Mouse (Mus musculus): ENCODE data around the gene Kalrn. TPM values are rescaled to one million over a fixed set of nuclear protein-coding genes. Genes with fewer than 3 reads are reported as not detected.

The Kalrn gene
- polyA plus RNA-seq, 1 experiment from 2014 or later = 2.8 TPM

DNA sequence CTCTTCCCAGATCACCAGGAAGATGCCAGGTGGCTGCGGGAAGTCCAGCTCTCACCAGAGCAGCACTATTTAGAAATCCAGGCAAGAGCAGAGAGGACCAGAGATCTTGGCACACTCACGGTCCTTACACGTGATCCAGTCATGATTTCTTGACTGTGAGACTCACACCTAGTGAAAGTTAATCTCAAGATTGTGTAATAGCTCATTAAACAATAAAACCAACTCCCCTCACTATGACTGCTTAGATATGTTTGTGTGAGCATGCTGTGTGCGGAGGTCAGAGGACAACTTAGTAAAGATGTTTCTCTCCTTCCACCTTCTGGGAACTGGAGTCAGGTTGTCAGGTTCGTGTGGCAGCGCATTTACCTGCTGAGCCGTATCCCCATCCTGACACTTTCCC lies 453.5 kb downstream of the Kalrn start:
- no peak for DNase-seq (ENCODE audit: low spot score)

DNA sequence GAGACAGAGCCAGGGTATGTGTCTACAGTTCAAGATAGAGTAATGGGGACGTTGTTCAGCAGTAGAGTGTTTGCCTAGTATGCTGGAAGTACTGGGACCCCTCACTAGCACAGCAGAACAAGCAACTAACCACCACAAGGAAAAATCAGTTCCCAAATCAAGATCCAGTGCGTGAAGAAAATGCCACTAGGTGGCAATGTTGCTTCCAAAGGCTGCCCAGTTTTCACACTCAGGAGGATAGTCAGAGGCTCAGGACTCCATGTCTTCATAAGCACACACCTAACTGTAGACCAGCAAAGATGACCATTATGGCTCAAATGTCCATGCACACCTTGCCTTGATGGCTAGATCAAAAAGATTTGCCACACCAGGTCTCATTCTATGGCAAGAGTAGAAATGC lies 454.0 kb downstream of the Kalrn start:
- peak; percentile 36 for DNase-seq (ENCODE audit: low spot score)

DNA sequence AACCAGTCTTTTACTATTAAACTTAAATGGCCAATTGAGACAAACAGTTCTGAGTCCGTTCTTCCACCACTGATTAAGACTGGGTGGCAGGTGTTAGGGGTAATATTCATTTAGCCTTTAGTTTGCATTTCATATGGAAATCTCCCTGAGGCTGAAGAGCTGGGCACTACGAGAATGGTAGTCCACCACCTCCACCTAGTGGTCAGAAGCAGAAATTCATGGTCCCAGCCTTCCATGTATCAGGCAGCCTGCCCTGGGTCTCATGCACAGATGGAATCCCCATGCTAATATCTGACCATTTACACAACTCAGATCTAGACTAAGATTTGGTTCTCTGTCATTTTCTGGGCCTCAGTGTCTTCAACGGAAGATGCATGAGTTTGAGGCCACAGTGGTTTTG lies 458.7 kb downstream of the Kalrn start:
- peak; percentile 70 for DNase-seq (ENCODE audit: low spot score)

DNA sequence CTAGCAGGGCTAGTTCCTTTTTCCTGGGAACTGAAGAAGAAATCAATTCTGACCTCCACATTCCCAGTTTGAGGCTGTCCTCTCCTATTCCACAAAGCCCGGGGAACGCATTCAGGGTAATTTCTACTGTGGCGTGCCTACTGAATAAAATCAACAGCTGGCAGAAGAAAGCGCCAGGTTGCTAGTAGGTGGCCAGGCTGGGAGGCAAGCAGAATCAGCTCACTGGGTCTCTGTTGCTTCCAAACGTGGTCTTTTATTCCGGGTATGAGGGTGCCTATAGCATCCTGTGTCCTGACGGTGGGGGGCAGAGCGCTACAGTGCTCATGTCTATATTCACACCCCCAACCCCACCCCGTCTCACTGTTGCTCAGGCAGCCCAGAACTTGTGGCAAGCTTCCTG lies 460.2 kb downstream of the Kalrn start:
- no peak for DNase-seq (ENCODE audit: low spot score)

DNA sequence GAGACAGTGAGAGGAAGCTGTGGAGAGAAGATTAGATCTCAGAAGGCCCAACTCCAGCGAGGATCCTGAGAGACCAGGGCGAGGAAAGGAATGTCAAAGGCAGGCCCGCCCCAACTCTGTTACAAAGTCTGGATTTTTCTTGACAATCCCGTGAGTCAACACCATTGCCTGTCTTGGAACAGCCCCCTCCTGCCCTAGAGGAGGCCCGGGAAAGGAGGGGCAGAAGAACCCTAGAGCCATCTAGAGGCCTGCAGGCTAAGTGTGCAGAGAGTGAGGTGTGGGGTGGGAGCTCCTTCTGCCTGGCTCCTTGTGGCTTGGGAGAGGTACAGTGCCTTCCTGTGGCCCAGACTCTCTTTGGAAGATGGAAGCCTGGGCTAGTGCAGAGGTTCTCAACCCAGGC lies 460.8 kb downstream of the Kalrn start:
- no peak for DNase-seq (ENCODE audit: low spot score)

DNA sequence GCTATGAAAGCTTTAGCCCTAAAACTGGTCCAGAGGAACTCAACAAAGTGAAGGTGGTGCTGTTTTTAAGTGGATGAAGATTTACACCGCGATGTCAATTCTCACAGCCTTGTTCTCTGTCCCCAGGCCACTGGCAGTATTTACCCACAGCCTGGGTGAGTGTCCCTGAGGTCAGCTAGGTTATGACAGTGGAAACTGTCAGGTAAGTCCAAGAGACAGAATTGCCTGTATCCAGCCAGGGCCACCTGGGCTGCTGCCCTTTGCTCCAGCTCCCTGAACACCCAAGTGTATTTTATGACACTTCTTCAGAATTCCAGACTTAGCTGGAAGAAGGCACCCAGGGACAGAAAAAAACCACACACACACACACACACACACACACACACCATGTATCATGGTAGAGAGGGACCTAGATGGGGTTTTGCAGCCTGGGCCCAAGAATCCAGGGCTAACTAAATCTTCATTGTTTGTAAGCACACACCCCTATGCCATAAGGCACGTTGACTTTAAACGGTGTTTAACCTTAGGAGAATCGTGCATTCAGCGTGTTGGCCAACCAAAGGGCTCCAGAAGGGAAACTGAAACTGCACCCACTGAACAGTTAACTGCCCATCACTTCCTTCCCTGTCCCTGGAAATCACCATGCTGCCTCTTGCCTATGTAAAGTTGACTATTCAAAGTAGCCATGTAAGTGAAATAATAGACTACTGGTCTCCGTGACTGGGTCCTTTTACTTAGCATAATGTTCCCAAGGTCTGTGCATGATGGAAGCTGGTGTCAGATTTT lies 462.3 kb downstream of the Kalrn start:
- DNase-seq (ENCODE audit: low spot score) = no peak

DNA sequence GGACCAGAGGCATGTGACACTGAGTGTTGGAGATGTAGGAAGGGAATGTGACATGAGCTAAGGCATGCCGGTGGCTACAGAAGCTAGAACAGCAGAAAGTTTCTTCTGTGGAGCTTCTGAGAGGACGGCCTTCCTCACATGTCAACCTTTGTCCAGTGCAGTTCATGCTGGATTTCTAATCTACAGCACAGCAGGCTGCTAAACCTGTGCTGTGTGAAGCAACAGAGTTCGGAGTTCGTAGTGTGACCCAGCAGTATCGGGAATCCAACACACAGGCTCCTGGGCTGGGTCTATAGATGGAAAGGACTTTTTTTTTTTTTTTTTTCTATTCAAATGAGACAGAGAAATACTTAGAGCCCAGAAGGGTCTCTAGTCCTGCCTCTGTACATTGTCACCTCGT lies 468.9 kb downstream of the Kalrn start:
- DNase-seq (ENCODE audit: low spot score) = no peak

DNA sequence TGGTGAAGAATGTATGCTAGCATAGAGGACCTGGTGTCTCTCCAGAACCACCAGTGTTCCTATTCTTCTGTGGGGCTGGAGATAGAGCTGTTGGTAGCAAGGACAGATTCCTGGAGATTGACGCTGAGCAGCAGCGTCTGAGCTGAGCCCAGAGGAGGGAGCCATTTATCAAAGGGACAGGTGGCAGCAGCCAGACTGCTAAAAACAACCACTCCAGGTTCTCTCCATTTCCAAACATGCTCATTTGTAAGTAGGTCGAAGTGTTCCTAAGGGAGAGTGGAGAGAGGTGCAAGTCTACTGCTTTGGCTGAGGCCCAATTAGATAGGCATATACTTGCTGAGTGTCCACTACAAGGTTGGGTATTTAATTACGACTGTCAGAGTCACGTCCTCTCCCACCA lies 470.6 kb downstream of the Kalrn start:
- DNase-seq (ENCODE audit: low spot score) = no peak

DNA sequence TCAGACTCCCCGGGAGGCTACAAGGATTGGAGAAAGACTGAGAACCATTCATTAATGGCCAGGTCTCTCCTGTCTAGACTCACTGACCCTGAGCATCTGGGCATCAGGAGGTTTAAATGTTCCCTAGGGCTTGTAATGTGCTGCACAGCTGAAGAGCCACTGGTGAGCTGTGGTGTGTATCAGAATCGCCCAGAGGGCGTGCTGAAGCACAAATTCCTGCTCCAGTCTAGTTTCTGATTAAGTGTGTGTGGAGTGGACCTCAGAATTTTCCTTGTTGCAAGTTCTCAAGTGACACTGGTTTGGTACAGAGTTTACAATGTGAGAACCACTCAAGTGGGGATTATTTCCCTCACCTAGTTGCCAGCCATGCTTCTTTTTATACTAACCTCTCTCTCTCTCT lies 473.5 kb downstream of the Kalrn start:
- no peak for DNase-seq (ENCODE audit: low spot score)

DNA sequence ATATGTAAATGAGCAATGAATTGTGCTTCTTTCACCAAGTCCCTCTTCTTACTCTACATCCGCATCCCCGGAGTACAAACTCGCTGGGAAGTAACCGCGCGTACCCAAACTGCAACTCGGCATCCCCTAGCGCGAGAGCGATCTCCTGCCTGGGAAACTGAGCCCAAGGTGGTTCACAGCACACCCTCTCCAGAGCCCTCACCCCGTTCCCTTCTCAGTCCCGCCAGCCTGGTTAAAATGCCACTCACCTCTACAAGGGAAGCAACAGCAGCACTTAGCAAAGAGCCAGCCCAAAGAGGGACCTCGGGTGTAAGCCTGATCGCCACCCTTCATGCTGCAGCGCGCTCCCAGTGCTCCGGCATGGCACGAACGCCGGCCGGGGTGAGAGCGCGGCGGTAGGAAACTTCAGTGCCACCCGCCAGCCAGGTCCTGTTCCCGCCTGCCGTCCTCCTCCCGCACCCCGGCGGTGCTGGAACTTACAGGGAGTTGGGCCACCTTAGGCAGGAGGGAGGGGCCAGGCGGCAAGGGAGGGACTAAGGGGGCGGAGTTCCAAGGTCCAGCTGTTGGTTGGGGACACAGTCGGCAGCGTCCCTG lies 477.7 kb downstream of the Kalrn start:
- DNase-seq (ENCODE audit: low spot score) = peak; percentile 49

DNA sequence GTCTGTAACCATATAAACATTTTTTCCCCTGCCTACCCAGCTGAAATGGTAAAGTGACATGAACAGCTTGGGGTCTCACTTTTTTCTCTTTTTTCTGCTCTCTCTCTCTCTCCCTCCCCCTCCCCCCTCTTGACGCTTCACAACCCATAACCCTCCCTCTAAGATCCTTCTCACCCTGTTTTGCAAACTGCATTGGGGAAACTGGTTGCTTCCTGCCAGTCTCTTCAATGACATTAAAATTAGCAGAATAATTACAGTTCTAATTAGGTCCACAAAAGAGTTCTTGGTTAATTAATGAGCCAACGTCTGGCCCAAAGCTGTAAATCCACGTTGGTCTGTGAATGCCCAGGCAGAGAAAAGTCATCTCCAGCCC lies 478.3 kb downstream of the Kalrn start:
- peak; percentile 9 for DNase-seq (ENCODE audit: low spot score)

DNA sequence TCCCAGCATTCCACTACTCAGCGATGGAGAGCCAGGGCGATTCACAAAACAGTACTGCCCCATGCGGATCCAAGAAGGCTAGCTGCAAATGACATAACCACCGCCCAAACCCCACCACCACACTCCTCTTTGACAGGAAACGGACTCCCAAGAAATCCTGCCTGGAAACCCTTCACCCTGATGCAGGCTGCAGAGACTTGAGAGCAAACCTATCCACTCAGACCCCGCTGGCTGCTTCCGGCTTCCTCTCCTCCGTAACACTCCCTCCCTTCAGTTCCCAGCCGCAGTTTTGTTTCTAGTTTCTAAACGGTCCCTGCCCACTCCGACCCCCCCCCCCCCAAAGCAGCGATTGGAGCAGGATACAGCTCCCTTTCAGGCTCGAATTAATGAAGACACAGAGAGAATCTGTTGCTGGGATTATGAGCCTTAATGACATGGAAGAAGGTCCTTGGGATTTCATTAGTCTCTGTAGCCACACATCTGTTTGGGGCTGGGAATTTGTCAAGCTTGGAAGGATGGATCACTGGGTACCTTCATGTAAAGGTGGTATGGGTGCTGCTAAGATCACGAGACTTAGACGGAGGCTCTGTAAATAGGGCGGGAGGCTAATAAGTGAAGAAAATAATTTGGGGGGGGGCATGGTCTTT lies 478.8 kb downstream of the Kalrn start:
- DNase-seq (ENCODE audit: low spot score) = peak; percentile 53

DNA sequence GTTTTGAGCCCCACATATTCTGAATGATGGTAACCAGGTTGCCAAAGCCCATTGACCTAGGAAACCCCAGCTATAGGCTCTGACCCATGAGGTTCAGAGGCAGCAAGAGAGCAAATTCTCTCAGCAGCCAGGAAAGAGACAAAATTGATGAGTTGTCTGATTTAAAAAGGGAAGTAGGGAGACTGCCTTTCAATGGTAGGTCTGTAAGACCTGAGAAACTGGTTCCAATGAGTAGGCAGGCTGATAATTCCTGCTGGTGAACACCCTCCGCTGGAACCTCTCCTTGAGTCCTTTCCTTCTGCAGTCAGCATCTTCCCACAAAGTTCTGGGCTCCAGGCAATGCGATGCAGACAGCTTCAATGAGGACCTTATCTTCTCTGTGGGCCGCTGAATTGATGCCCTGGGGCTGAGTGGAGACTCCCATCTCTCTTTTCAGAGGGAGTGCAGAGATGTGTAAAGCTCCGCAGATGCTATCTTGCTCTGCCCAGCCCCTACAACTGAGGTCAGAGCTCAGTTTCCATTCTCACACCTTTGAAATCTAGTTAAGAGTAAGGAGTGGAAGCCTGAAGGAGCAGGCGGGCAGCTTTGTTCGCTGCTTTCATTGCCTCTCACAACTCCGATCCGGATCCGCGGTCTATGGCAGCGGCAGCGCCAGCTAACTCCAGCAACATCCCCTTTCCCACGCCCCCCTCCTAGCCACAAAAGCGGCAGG lies 479.4 kb downstream of the Kalrn start:
- DNase-seq (ENCODE audit: low spot score) = no peak

DNA sequence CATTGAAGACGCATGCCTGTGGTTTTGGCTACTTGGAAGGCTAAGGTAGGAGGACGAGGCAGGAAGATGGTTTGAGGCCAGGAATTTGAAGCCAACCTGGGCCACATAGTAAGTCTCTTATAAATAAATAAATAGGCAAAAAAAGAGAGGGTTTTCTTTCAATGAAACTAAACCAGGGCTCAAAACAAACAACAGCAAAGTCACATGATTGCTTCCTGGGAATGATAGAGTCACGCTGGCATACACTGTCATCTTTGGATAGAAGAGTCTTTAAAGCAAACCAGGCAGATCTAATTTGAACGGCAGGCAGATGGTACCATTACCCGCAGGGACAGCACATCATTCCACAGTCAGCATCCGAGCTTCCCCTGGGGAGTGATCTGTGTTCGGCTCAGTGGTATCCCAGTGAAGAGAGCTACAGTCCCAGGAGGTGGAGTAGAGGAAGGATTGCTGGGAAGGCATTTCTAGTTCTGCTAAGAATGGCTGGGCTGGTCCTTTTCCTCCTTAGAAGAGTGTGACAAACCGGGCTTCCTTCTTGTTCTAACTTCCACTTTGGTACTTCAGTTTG lies 483.7 kb downstream of the Kalrn start:
- no peak for DNase-seq (ENCODE audit: low spot score)

DNA sequence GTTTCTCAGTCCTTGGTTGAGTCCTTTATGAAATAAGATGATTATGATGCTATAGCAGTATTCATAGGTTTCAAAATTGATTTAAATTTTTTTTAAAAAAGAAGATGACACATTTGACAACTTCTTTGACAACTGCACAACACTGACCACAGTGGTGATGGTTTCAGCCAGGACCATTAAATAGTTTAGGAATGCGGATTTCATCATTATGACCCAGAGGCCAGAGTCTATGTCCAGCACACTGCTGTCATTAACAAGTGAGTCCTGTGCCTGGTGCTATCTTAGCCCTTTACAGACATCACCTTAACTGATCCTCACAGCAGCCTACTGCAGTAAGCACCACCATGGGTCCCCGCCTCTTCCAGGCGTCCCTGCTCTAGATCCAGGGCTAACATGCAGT lies 484.3 kb downstream of the Kalrn start:
- DNase-seq (ENCODE audit: low spot score) = no peak

DNA sequence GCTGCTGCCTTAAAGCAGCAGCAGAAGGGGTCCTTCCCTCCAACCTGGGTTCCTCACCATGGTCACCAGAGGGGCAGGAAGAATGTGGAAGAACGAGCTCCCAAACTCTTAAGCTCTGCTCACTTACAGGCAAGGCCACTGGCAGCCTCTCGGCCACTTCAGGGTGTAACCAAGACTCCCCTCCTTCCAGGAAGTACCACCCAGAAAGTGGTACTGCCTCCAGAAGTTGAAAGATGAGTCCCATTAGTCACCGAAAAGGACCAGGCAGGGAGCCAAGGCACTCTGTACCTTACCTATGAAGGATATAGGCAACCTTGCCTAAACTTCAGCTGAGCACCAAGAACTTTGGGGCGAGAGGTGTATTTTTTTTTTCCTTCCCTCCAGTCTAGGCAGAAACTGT lies 485.0 kb downstream of the Kalrn start:
- no peak for DNase-seq (ENCODE audit: low spot score)

DNA sequence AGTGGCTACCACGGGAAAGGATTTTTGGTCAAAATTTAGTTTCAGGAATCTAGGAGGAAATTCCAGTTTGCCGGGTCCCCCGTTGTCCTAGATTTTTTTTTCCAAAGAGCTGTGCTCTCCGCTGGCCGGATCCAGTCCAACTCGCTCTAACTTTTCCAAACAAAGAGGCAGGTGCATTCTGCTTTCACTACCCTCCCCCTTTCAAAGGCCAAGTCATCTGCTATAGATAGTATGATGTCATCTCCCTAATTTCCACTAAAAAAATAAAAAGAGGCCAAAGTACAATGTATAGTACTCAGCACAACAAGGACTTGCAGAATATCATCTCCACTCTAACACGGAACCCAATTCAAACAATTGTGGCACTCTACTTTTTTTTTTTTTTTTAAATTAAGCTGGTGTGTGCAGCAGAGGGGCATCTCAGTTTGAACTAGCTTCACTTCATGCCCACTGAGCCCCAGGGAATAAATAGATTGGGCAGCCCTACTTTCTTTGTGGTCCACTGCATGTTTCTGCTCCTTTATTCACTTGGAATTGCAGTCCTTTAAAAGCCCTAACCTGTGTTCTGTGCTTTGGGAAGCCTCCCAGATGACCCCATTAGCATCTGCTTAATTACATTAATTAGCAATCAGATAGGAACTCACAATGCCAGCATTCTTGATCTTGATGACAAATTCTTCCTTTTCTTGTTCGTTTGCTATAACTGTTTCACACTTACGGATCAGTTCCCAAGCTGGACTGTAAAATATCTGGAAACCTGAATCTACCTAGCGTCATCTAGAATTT lies 489.0 kb downstream of the Kalrn start:
- no peak for DNase-seq (ENCODE audit: low spot score)

DNA sequence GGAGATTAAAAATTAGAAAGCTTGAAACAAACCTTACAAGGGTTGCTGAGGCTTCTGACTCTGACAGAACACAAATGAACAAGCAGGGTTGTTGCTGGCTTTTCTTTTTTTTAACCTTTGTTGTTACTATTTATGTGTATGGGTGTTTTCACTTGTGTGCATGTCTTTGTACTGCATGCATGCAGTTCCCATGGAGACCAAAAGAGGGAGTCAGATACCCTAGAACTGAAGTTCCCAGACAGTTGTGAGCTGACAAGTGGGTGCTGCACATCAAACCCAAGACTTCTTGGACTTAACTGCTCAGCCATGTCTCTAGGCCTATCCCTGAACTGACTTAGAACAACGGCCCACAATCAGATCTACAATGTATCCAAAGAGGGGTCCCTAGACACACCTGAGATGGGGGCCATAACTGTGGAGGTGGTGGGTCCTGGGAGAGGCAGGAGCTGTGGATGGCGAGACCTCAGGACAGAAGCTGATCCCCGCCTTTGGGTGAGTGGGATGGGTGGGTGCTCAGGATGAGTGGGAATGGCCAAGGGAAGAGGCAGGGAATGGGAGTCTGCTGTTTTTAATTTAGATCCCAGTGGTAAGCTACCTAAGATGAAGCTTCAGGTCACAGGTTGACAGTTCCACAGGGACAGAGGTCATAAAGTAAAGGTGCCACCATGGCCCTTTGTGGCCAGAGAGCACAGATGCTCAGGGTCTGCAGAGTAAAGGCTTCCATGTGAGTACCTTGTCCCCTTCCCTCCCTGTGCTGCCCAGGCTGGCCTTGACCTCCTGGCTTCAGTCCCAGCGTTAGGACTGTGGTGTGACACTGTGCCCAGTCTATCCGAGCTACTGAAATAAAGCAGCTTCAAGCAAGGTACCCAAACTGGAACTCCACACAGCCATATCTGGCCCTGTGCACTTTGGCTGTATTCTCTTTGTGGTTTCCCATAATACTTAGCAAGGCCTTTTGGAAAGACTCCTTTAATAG lies 490.6 kb downstream of the Kalrn start:
- DNase-seq (ENCODE audit: low spot score) = peak; percentile 6

DNA sequence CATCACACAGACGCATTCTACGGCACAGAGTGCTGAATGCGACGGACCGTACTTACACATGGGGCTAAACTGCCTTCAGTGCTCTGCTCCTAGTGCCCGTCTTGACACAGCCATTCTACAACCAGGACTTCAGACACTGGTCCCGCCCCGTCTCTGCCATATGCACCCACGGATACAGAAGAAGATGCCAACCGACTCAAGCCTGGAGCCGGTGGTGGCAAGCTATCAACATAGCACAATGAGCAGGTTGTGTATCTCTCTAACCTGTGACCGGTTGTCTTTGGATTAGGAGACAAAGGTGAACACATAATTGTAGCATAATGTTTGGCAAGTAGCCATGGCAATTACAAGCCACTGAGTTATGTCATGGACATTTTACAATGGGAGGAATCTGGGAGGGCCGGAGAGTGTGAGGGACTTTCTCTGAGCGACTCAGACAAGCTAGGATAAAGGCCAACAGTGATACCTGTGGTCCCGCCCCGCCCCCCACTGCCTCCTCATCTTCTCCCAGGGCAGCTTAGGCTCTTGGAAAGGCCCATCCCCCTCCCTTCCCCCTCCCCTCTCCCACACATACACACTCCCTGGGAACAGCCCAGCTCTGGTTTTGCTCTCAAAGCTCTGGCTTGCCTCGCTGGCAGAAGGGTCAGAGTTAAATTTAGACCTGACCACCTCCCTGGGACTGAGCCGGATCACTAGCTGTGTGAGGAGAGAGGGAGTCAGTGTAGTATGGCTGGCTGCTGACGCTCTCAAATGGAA lies 491.5 kb downstream of the Kalrn start:
- no peak for DNase-seq (ENCODE audit: low spot score)

All from thymus, postnatal 0 days (tissue).